Mouse (Mus musculus): Measurements from ENCODE around the gene Sepsecs. TPM values are rescaled to one million over a fixed set of nuclear protein-coding genes. Genes with fewer than 3 reads are reported as not detected.

The Sepsecs gene
- polyA plus RNA-seq, 1 experiment: 0.03 TPM

DNA sequence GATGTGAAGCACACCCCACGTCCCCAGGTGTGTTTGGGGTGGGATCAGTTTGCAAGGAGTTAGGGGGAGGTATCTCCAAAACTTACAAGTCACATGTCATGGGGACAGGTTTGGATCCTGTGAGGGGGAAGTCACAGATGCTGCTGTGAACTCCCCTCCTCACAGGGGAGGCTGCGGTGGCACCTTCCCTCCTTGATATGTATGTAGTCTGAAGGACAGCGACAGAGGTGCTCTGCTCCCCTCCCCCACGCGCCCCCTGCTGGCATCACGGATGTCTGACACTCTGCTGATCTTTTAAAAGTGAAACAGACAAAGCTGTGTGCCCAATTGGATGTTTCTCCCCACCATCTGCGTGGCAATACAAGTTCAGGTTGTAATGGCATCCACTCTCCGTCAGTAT, 35.5 kb downstream of the Sepsecs start:
- Histone ChIP-seq H3K36me3 (ENCODE audit: control insufficient read depth) (peaks cover 3% of the 10 kb centered on the region), H3K4me3 (replicated peaks) (no peak overlapping the region), H3K4me1 (ENCODE audit: control insufficient read depth) (peaks cover 1% of the 10 kb centered on the region; the same call in 1 of the 2 replicates), H3K9me3 (ENCODE audit: control insufficient read depth, low read length) (no peaks in the 10 kb centered on the region), H3K27me3 (ENCODE audit: control insufficient read depth) (no peaks in the 10 kb centered on the region)
- TF ChIP-seq GATA1 (IDR thresholded peaks at IDR 0.05; ENCODE audit: low read length): no peak

DNA sequence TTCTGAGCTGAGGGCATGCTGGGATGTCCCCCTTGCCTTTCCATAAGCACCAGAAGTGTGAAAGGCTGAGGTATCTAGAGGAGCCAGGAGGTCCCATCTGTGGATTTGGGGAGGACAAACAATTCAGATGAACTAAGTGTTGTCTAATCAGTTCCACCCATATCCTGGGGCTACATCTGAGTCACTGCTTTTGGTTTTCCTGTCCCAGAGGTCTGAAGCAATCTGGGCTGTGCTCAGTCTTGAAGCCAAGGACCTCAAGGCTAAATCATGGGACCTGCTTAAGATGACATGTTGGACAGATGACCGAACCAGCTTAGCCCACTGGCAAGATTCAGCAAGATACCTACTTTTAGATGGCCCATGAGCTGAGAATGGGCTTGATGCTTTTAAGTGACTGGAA, 39.0 kb downstream of the Sepsecs start:
- no peaks in the 10 kb centered on the region for H3K9me3 ChIP-seq (ENCODE audit: control insufficient read depth, low read length)
- H3K36me3 ChIP-seq (ENCODE audit: control insufficient read depth): no peaks in the 10 kb centered on the region
- H3K4me3 ChIP-seq (replicated peaks): no peak overlapping the region
- no peak for TF ChIP-seq TAL1 (IDR thresholded peaks at IDR 0.05; ENCODE audit: low read length)
- TF ChIP-seq GATA1 (IDR thresholded peaks at IDR 0.05; ENCODE audit: low read length): no peak
- no peaks in the 10 kb centered on the region for H3K4me1 ChIP-seq (ENCODE audit: control insufficient read depth)
- H3K27me3 ChIP-seq (ENCODE audit: control insufficient read depth): no peaks in the 10 kb centered on the region

DNA sequence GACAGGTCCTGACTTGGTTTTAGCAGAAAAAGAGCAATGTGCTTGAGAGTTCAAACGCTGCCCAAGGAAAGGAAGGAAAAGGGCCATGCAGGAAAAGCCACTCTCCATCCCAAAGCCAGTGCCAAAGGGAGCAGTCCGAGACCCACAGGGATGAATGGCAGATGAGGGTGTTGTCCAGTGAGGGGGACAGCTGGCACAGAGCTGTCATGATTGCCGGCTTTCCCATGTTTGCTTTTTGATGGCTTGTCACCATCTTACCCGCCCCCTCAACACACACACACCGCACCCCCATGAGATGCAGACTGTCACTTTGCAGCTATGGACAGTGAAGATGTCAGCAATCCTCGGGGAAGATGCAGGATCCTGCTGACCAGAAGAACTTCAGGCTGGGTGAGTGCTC, 40.3 kb downstream of the Sepsecs start:
- Histone ChIP-seq H3K4me1 (ENCODE audit: control insufficient read depth) (no peaks in the 10 kb centered on the region), H3K9me3 (ENCODE audit: control insufficient read depth, low read length) (no peaks in the 10 kb centered on the region), H3K36me3 (ENCODE audit: control insufficient read depth) (no peaks in the 10 kb centered on the region), H3K27me3 (ENCODE audit: control insufficient read depth) (no peaks in the 10 kb centered on the region), H3K4me3 (replicated peaks) (no peak overlapping the region)
- TF ChIP-seq GATA1 (IDR thresholded peaks at IDR 0.05; ENCODE audit: low read length) (no peak), TAL1 (IDR thresholded peaks at IDR 0.05; ENCODE audit: low read length) (no peak)

- Histone ChIP-seq H3K4me3 (replicated peaks) (no peak overlapping the region), H3K4me1 (ENCODE audit: control insufficient read depth) (no peaks in the 10 kb centered on the region), H3K27me3 (ENCODE audit: control insufficient read depth) (no peaks in the 10 kb centered on the region), H3K36me3 (ENCODE audit: control insufficient read depth) (no peaks in the 10 kb centered on the region), H3K9me3 (ENCODE audit: control insufficient read depth, low read length) (no peaks in the 10 kb centered on the region)
- TF ChIP-seq TAL1 (IDR thresholded peaks at IDR 0.05; ENCODE audit: low read length) (no peak), GATA1 (IDR thresholded peaks at IDR 0.05; ENCODE audit: low read length) (no peak)
Observed at GRCm38 (mm10) chr5:52628783-52629182, 40.7 kb downstream of the Sepsecs start.

GRCm38 (mm10) chr5:52627713-52628112, 41.8 kb downstream of the Sepsecs start:
- Histone ChIP-seq H3K9me3 (ENCODE audit: control insufficient read depth, low read length) (no peaks in the 10 kb centered on the region), H3K4me3 (replicated peaks) (no peak overlapping the region), H3K27me3 (ENCODE audit: control insufficient read depth) (no peaks in the 10 kb centered on the region), H3K4me1 (ENCODE audit: control insufficient read depth) (no peaks in the 10 kb centered on the region), H3K36me3 (ENCODE audit: control insufficient read depth) (no peaks in the 10 kb centered on the region)
- TF ChIP-seq GATA1 (IDR thresholded peaks at IDR 0.05; ENCODE audit: low read length) (no peak), TAL1 (IDR thresholded peaks at IDR 0.05; ENCODE audit: low read length) (no peak)

DNA sequence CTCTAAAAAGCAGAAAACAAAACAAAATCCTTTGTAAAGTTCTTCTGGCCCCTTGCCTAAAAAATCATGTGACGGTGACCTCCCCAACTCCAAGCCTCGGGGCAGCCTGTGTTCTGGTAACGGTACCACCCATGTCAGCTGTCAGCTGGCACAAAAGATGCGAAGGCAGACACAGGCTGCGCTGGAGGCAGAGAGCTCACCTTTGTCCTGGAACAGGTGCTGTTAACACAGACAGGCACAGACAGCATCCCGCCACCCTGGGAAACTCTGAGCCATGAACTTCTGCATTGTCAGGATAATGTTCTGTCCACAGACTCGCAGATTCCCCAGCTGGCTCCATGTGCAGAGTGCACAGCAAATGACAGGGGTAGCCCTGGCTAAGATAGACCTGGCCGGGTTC, 43.4 kb downstream of the Sepsecs start:
- Histone ChIP-seq H3K4me3 (replicated peaks) (no peak overlapping the region), H3K27me3 (ENCODE audit: control insufficient read depth) (no peaks in the 10 kb centered on the region)

DNA sequence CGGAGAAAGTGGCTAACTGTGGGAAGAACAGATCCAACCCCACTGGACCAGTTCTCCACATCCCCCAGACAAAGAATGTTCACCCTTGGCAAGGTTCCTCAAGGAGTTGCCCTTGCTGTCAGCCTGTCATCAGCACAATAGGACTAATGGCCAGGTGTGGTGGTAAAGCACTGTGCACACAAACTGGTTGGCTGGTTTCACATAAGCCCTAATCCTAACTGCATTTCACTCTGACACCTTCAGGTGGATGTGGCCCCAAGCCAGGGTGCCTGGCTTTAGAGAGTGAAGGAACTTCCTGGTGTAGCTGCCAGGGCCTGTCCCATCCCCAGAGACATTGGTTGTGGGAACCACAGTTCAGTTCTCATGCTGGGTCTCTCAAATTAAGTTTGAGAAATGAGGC, 44.6 kb downstream of the Sepsecs start:
- Histone ChIP-seq H3K4me1 (ENCODE audit: control insufficient read depth) (no peaks in the 10 kb centered on the region), H3K27me3 (ENCODE audit: control insufficient read depth) (no peaks in the 10 kb centered on the region; the same call in 1 of the 2 replicates), H3K9me3 (ENCODE audit: control insufficient read depth, low read length) (no peaks in the 10 kb centered on the region), H3K4me3 (replicated peaks) (no peak overlapping the region), H3K36me3 (ENCODE audit: control insufficient read depth) (no peaks in the 10 kb centered on the region)
- TF ChIP-seq TAL1 (IDR thresholded peaks at IDR 0.05; ENCODE audit: low read length): no peak

More for the DNA sequence above, 43.4 kb downstream of the Sepsecs start:
- H3K4me1 ChIP-seq (ENCODE audit: control insufficient read depth): no peaks in the 10 kb centered on the region
- no peaks in the 10 kb centered on the region for H3K36me3 ChIP-seq (ENCODE audit: control insufficient read depth)
- no peaks in the 10 kb centered on the region for H3K9me3 ChIP-seq (ENCODE audit: control insufficient read depth, low read length)
- no peak for TF ChIP-seq TAL1 (IDR thresholded peaks at IDR 0.05; ENCODE audit: low read length)
- TF ChIP-seq GATA1 (IDR thresholded peaks at IDR 0.05; ENCODE audit: low read length): no peak

DNA sequence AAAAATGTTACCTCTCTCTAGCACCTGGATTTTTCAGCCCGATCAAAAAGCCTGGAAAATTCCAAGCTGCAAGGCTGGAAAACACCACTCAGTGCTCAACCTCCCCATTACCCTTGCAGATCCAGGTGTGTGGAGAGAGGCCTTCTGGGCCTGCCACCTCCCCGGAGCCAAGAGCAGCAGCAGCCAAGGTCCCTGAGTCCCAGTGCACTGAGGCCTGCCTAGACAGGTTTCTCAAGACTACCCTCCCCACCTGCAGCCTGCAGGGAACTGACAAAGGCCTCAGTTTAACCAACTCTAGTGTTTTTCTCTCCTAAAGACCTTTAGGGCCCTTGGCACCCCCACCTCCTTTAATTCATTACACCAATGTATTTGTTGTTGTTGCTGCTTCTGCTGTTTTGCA, 46.4 kb downstream of the Sepsecs start:
- no peaks in the 10 kb centered on the region for H3K9me3 ChIP-seq (ENCODE audit: control insufficient read depth, low read length)
- no peaks in the 10 kb centered on the region for H3K36me3 ChIP-seq (ENCODE audit: control insufficient read depth)
- no peaks in the 10 kb centered on the region for H3K4me1 ChIP-seq (ENCODE audit: control insufficient read depth)
- peaks cover 10% of the 10 kb centered on the region for H3K27me3 ChIP-seq (ENCODE audit: control insufficient read depth)
- no peak for TF ChIP-seq TAL1 (IDR thresholded peaks at IDR 0.05; ENCODE audit: low read length)
- no peak for TF ChIP-seq GATA1 (IDR thresholded peaks at IDR 0.05; ENCODE audit: low read length)
- no peak overlapping the region for H3K4me3 ChIP-seq (replicated peaks)

DNA sequence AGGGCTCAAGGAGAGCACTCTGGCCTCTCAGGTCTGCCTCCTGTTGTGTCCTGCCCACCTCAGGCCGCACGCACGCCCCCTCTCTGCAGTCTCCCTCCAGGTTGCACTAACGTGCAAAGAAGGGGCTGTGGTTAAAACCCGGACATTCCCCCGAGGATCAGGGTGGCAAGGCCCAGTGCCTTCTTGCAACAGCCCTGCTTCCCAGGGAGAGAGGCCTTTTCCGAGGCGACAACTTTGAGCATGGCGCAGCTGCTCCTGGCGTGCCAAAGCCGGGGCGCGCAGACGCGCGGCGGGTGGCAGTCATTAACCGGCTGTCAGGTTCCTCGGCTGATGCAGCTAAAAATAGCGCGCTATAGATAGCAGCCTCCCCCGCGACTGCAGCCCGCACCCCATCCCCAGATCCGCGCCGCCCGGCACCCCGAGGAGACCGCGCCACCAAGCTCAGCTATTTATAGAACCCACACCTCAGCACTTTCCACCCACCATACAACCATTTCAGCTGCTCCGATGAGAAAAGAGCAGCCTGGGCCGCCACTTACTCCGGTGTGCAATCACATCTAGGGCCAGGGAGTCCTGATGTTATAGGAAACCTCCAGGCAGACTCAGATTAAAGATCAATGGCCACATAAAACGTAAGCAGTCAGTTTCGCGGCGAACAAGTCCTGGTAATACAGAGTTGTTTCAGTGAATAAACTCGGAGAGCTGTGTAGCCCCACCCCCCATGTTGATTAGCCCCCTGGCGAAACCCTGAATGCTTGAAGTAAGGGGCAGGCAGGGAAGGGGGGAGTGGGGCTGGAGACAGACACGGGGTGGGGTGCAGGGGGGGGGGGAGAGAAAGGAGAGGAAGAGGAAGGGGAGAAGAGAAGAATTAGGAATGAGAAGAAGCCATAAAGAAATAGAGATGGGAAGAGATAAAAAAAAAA, 50.9 kb downstream of the Sepsecs start:
- Histone ChIP-seq H3K9me3 (ENCODE audit: control insufficient read depth, low read length) (no peaks in the 10 kb centered on the region), H3K4me3 (replicated peaks) (no peak overlapping the region), H3K4me1 (ENCODE audit: control insufficient read depth) (no peaks in the 10 kb centered on the region; the same call in 1 of the 2 replicates), H3K27me3 (ENCODE audit: control insufficient read depth) (peaks cover 15% of the 10 kb centered on the region), H3K36me3 (ENCODE audit: control insufficient read depth) (no peaks in the 10 kb centered on the region)
- TF ChIP-seq GATA1 (IDR thresholded peaks at IDR 0.05; ENCODE audit: low read length) (no peak), TAL1 (IDR thresholded peaks at IDR 0.05; ENCODE audit: low read length) (no peak)

All from erythroblast, embryonic 14.5 days (primary cell).